Mouse (Mus musculus) limb, embryonic 12.5 days (tissue): ENCODE measurements around the gene Sugp1. TPM values are rescaled to one million over a fixed set of nuclear protein-coding genes. Genes with fewer than 3 reads are reported as not detected.

Source experiments
- ATAC-seq: fragments of 200-750 bp; cut with Nextera tagmentation; 2 replicates; pipeline ENCODE4 v1.8.0; 2017; ENCODE audit warnings: low read depth, moderate TSS enrichment; ENCODE audit not compliant: insufficient number of reproducible peaks, insufficient read depth, low FRiP score, low TSS enrichment
- H3K27ac ChIP-seq: fragments of 300-500 bp; sonication (generic); 2 replicates; pipeline ENCODE4 v1.5.1; 2016; ENCODE audit warnings: mild to moderate bottlenecking, moderate library complexity
- H3K27me3 ChIP-seq: fragments of 300-500 bp; sonication (generic); 2 replicates; pipeline ENCODE4 v1.6.1; 2016; ENCODE audit warnings: mild to moderate bottlenecking, moderate library complexity
- H3K36me3 ChIP-seq: fragments of 300-500 bp; sonication (generic); 2 replicates; pipeline ENCODE4 v1.6.1; 2016; ENCODE audit warnings: mild to moderate bottlenecking, moderate library complexity
- H3K4me1 ChIP-seq: fragments of 300-500 bp; sonication (generic); replicated peaks from 2 replicates; pipeline ENCODE4 v1.6.1; 2016
- H3K4me2 ChIP-seq: fragments of 300-500 bp; sonication (generic); 2 replicates; pipeline ENCODE4 v1.6.1; 2016; ENCODE audit warnings: mild to moderate bottlenecking, moderate library complexity
- H3K4me3 ChIP-seq: fragments of 300-500 bp; sonication (generic); replicated peaks from 2 replicates; pipeline ENCODE4 v1.5.1; 2016; ENCODE audit warnings: mild to moderate bottlenecking
- H3K9ac ChIP-seq: fragments of 300-500 bp; sonication (generic); replicated peaks from 2 replicates; pipeline ENCODE4 v1.6.1; 2016; ENCODE audit warnings: mild to moderate bottlenecking, moderate library complexity
- H3K9me3 ChIP-seq: fragments of 300-500 bp; sonication (generic); 2 replicates; pipeline ENCODE4 v1.6.1; 2016; ENCODE audit warnings: mild to moderate bottlenecking, moderate library complexity
- WGBS: fragments of 180-500 bp; shearing (Covaris S2); methylation state at CpG from one replicate; pipeline ENCODE4 v1.1.7; 2016; 5-methylcytosine and 5-hydroxymethylcytosine counted together
- microRNA-seq: library from miRNA; unstranded; fragments of <30 nt; microRNA quantifications from one replicate; pipeline ENCODE4, GENCODE M21; 2017
- polyA plus RNA-seq: library from polyadenylated mRNA; unstranded; fragments of >200 nt; fragmentation: Nextera tagmentation; extraction: Ambion mirVana; gene quantifications from 2 replicates; pipeline ENCODE4 v1.2.1, GENCODE M21; 2016

Gene Sugp1
- polyA plus RNA-seq, 1 experiment from 2014 or later: 58.9 TPM

- WGBS: 8% methylated on average over 43 of the region's 43 CpGs
- Histone ChIP-seq H3K4me3 (0 out of 2 replicates have a peak overlapping the region, but pooled peaks have one; percentile 13), H3K36me3 (no peaks in the 10 kb centered on the region), H3K27ac (no peak overlapping the region), H3K9ac (no peak overlapping the region), H3K27me3 (peaks cover 99% of the 10 kb centered on the region), H3K4me1 (peaks cover 6% of the 10 kb centered on the region), H3K4me2 (no peak overlapping the region; the same call in 1 of the 2 replicates), H3K9me3 (no peaks in the 10 kb centered on the region)
- ATAC-seq: no peak
Observed at GRCm38 (mm10) chr8:70112401-70113016, 69.9 kb downstream of the Sugp1 start.

DNA sequence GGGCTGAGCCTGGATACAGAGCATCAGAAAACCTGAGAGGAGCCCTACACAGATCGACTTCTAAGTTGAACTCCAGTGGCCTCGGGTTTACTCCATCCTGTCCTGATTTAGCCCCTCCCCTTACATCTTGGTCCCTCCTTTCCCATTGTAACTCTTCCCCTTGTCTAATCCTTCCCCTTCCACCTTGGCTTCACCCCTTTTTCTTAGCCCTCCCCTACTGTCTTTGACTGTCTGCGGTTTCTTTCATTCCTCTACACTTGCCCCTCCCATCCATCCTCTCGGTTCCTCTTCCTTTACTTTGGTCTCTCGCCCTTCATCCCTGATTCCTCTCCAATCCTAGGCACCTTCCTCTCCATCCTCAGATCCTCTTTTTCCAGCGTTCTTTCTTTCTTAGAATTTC is 71.9 kb downstream of the Sugp1 start:
- ATAC-seq: no peak

DNA sequence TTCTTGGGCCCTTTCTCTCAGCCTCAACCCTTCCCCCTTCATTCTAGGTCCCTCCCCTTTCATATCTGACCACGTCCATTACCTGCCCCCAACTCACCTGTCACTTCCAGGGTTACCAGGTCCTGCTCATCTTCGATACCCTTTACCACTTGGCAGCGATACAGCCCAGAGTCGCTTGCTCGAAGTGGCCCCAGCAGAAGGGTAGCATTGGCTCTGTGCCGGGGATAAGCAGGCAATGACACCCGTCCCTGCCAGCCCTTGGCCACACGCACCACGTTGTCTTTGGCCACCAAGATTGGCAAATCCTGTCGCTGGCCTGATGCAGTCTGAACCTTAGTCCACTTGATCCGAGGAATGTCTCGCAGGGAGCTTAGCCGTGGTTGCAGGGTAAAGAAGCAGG is 72.3 kb downstream of the Sugp1 start:
- no peak for ATAC-seq
- H3K4me3 ChIP-seq: no peak overlapping the region
- no peak overlapping the region for H3K4me2 ChIP-seq
- peaks cover 100% of the 10 kb centered on the region for H3K27me3 ChIP-seq
- H3K27ac ChIP-seq: no peak overlapping the region
- peaks cover 6% of the 10 kb centered on the region for H3K4me1 ChIP-seq
- WGBS: 69% methylated on average over 13 of the region's 13 CpGs
- H3K36me3 ChIP-seq: no peaks in the 10 kb centered on the region
- no peak overlapping the region for H3K9ac ChIP-seq
- no peaks in the 10 kb centered on the region for H3K9me3 ChIP-seq

More for the DNA sequence above, 71.9 kb downstream of the Sugp1 start:
- Histone ChIP-seq H3K36me3 (no peaks in the 10 kb centered on the region), H3K9ac (no peak overlapping the region), H3K27ac (no peak overlapping the region), H3K4me1 (peaks cover 6% of the 10 kb centered on the region), H3K4me2 (no peak overlapping the region), H3K27me3 (peaks cover 100% of the 10 kb centered on the region), H3K9me3 (no peaks in the 10 kb centered on the region), H3K4me3 (no peak overlapping the region)
- 23% methylated on average over 6 of the region's 6 CpGs for WGBS

- peaks cover 96% of the 10 kb centered on the region for H3K27me3 ChIP-seq
- H3K9me3 ChIP-seq: no peaks in the 10 kb centered on the region
- 7% methylated on average over 9 of the region's 9 CpGs for WGBS
- no peak overlapping the region for H3K27ac ChIP-seq
- H3K4me1 ChIP-seq: peaks cover 8% of the 10 kb centered on the region
- no peak for ATAC-seq
- H3K4me3 ChIP-seq: no peak overlapping the region
- H3K9ac ChIP-seq: no peak overlapping the region
- H3K4me2 ChIP-seq: no peak overlapping the region
- H3K36me3 ChIP-seq: no peaks in the 10 kb centered on the region
Observed at GRCm38 (mm10) chr8:70117611-70118010, 75.0 kb downstream of the Sugp1 start.

GRCm38 (mm10) chr8:70118726-70119700 is 76.4 kb downstream of the Sugp1 start:
- Histone ChIP-seq H3K36me3 (no peaks in the 10 kb centered on the region), H3K4me1 (peaks cover 8% of the 10 kb centered on the region), H3K27ac (no peak overlapping the region), H3K4me3 (no peak overlapping the region), H3K9ac (no peak overlapping the region), H3K27me3 (peaks cover 93% of the 10 kb centered on the region), H3K4me2 (no peak overlapping the region; the same call in 1 of the 2 replicates), H3K9me3 (no peaks in the 10 kb centered on the region)
- WGBS: 10% methylated on average over 17 of the region's 17 CpGs
- no peak for ATAC-seq

DNA sequence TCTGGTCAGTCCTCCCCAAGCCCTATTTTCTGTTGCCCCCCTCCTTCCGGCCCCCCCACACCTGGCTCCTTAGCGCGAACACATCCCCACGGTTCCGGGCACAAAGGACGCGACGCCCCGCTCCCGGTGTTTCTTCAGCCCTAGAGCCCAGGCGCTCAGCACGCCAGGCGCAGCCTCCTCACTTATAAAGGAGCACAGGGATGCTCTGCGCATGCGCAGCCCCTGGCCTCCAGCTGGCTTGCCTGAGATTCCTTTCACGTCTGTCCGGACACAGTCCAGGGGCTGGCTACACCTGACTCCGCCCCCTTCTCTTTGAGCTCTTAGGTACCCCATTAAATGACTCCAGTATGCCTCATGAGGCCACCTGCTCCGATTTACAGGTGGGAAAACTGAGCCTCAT is 78.1 kb downstream of the Sugp1 start, which contains the start of gene Ncan:
Ncan (minus strand) TSS at position 207 of the 400 bp plus-strand sequence.
- peak within 1 kb of the TSS; percentile 62 for H3K4me2 ChIP-seq
- H3K4me1 ChIP-seq: peaks cover 8% of the 10 kb centered on the region
- WGBS: 1% methylated on average over 19 of the region's 19 CpGs
- H3K36me3 ChIP-seq: no peaks in the 10 kb centered on the region
- H3K27ac ChIP-seq: no peak within 1 kb of the TSS
- H3K27me3 ChIP-seq: peaks cover 81% of the 10 kb centered on the region
- H3K9ac ChIP-seq: 0 out of 2 replicates have a peak within 1 kb of the TSS, but pooled peaks have one; percentile 24
- H3K9me3 ChIP-seq: no peaks in the 10 kb centered on the region
- peak within 1 kb of the TSS; percentile 29 for H3K4me3 ChIP-seq
- ATAC-seq: peak; percentile 45; the same call in 1 of the 2 replicates

Small RNA genes within 50 kb of the gene (microRNA-seq; reads per million reads assigned to microRNA genes)
- not detected for gene Mir7066

Other genes starting within 250 kb of the Sugp1 start
- 5.8 and 7.5 TPM in 2 replicates for gene Gmip, start 234.1 kb upstream of the Sugp1 start, polyA plus RNA-seq
- gene Lpar2, start 220.4 kb upstream of the Sugp1 start, polyA plus RNA-seq: 0.83 and 1.3 TPM in 2 replicates
- 7.5 and 10.0 TPM in 2 replicates for gene Pbx4, start 210.3 kb upstream of the Sugp1 start, polyA plus RNA-seq
- 0.78 and 0.79 TPM in 2 replicates for gene Cilp2, start 155.1 kb upstream of the Sugp1 start, polyA plus RNA-seq
- gene Tssk6, start 140.6 kb upstream of the Sugp1 start, polyA plus RNA-seq: 6.2 and 7.3 TPM in 2 replicates
- 171 and 172 TPM in 2 replicates for gene Ndufa13, start 140.3 kb upstream of the Sugp1 start, polyA plus RNA-seq
- 6.0 and 7.4 TPM in 2 replicates for gene Yjefn3, start 140.1 kb upstream of the Sugp1 start, polyA plus RNA-seq
- 51.3 and 68.4 TPM in 2 replicates for gene Gatad2a, start 46.4 kb upstream of the Sugp1 start, polyA plus RNA-seq
- gene Mau2, start 79 bp upstream of the Sugp1 start, polyA plus RNA-seq: 62.7 and 65.3 TPM in 2 replicates
- gene Tm6sf2, start 30.1 kb downstream of the Sugp1 start, polyA plus RNA-seq: 0.79 and 0.96 TPM in 2 replicates
- gene Hapln4, start 40.6 kb downstream of the Sugp1 start, polyA plus RNA-seq: not detected in 2 replicates
- 0.56 and 1.1 TPM in 2 replicates for gene Ncan, start 78.1 kb downstream of the Sugp1 start, polyA plus RNA-seq
- gene Nr2c2ap, start 88.5 kb downstream of the Sugp1 start, polyA plus RNA-seq: 21.4 and 22.7 TPM in 2 replicates
- 26.6 and 28.4 TPM in 2 replicates for gene Rfxank, start 96.3 kb downstream of the Sugp1 start, polyA plus RNA-seq
- gene Borcs8, start 96.7 kb downstream of the Sugp1 start, polyA plus RNA-seq: 44.7 and 47.6 TPM in 2 replicates
- 0.49 and 1.1 TPM in 2 replicates for gene Mef2b, start 96.9 kb downstream of the Sugp1 start, polyA plus RNA-seq
- gene Tmem161a, start 129.5 kb downstream of the Sugp1 start, polyA plus RNA-seq: 67.5 and 69.9 TPM in 2 replicates
- gene Slc25a42, start 169.5 kb downstream of the Sugp1 start, polyA plus RNA-seq: 2.4 and 3.5 TPM in 2 replicates
- gene Sugp2, start 191.4 kb downstream of the Sugp1 start, polyA plus RNA-seq: 48.3 and 50.7 TPM in 2 replicates
- gene Armc6, start 191.7 kb downstream of the Sugp1 start, polyA plus RNA-seq: 22.5 and 26.4 TPM in 2 replicates
- gene Homer3, start 240.0 kb downstream of the Sugp1 start, polyA plus RNA-seq: 88.9 and 92.6 TPM in 2 replicates